Mouse (Mus musculus) CD4-positive, CD25-positive, alpha-beta regulatory T cell, adult 2 months (primary cell): ENCODE measurements around the gene Ssx9.
A peak's percentile ranks its signal among the peaks of the same experiment; 100 is the strongest.
"Not testable (repeated sequence)": the region's sequence is repeated elsewhere in the genome, so short reads cannot be mapped to it uniquely, and the experiment has no call there.

Source experiments
- DNase-seq: peaks from one replicate; pipeline ENCODE4 v3.0.0-alpha.2; 2012; ENCODE audit warnings: low read depth, low spot score

The Ssx9 gene

DNA sequence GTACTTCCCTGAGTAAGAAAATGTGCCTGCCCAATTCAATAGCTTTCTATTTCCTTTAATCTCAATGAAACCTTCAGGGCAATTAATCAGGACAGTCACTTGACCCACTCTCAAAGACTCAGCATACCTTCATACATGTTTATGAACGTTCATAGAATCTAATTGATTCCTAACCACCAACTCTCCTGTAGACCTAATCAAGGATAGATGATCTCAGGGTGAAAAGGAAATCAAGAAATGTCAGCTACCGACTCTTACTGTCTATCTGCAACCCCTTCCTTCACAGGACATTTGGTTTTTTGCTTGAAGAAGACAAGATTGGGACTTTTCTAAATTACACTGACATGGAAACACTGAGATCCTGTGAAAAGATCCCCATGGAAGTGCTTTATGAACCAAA is at the start of gene Ssx9:
Gene Ssx9 (plus strand): TSS at position 301 of the 400 bp plus-strand sequence.
- not testable (repeated sequence) for DNase-seq

GRCm38 (mm10) chrX:8732907-8733306 is 15.3 kb upstream of the Ssx9 start:
- peak; percentile 1 for DNase-seq

- not testable (repeated sequence) for DNase-seq
These were observed 55.2 kb downstream of the Ssx9 start, which contains the start of gene Ssxb5 for GRCm38 (mm10) chrX:8803391-8803790. Gene Ssxb5 (plus strand): TSS chrX:8803691.
